Mouse (Mus musculus) midbrain, embryonic 14.5 days (tissue): Measurements from ENCODE around the gene Lmf1. TPM values are rescaled to one million over a fixed set of nuclear protein-coding genes. Genes with fewer than 3 reads are reported as not detected.
A peak's percentile ranks its signal among the peaks of the same experiment; 100 is the strongest.

Experiments
- ATAC-seq: fragments of 200-750 bp; cut with Nextera tagmentation; 2 replicates; pipeline ENCODE4 v1.8.0; 2017; ENCODE audit warnings: moderate number of reproducible peaks, moderate library complexity; ENCODE audit not compliant: low FRiP score, low TSS enrichment
- DNase-seq: peaks from one replicate; pipeline ENCODE4 v3.0.0-alpha.2; 2015
- H3K27ac ChIP-seq: fragments of 300-500 bp; sonication (generic); replicated peaks from 2 replicates; pipeline ENCODE4 v1.5.1; 2014; ENCODE audit warnings: mild to moderate bottlenecking, low read depth, low read length, moderate library complexity
- H3K27me3 ChIP-seq: fragments of 300-500 bp; sonication (generic); 2 replicates; pipeline ENCODE4 v1.6.1; 2014; ENCODE audit warnings: low read length, control low read depth, mixed read lengths; ENCODE audit not compliant: control insufficient read depth, insufficient read depth
- H3K36me3 ChIP-seq: fragments of 300-500 bp; sonication (generic); 2 replicates; pipeline ENCODE4 v1.6.1; 2014; ENCODE audit warnings: low read length, control low read depth; ENCODE audit not compliant: control insufficient read depth, insufficient read depth
- H3K4me1 ChIP-seq: fragments of 300-500 bp; sonication (generic); 2 replicates; pipeline ENCODE4 v1.6.1; 2014; ENCODE audit warnings: mild to moderate bottlenecking, antibody characterized with exemption, low read length, control low read depth; ENCODE audit not compliant: control insufficient read depth, insufficient read depth
- H3K4me2 ChIP-seq: fragments of 300-500 bp; sonication (generic); 2 replicates; pipeline ENCODE4 v1.6.1; 2014; ENCODE audit warnings: mild to moderate bottlenecking, low read length, moderate library complexity
- H3K4me3 ChIP-seq: fragments of 300-500 bp; sonication (generic); replicated peaks from 2 replicates; pipeline ENCODE4 v1.5.1; 2014; ENCODE audit warnings: low read depth, low read length
- H3K9ac ChIP-seq: fragments of 300-500 bp; sonication (generic); replicated peaks from 2 replicates; pipeline ENCODE4 v1.6.1; 2014; ENCODE audit warnings: mild to moderate bottlenecking, low read length, moderate library complexity
- H3K9me3 ChIP-seq: fragments of 300-500 bp; sonication (generic); 2 replicates; pipeline ENCODE4 v1.6.1; 2016; ENCODE audit warnings: low read length, control low read depth, mixed read lengths; ENCODE audit not compliant: control insufficient read depth
- WGBS: fragments of 180-500 bp; shearing (Covaris S2); extraction: QIAGEN DNeasy Blood & Tissue Kit; methylation state at CpG from one replicate; pipeline ENCODE4 v1.1.7; 2014; 5-methylcytosine and 5-hydroxymethylcytosine counted together
- polyA plus RNA-seq: library from polyadenylated mRNA; unstranded; fragments of >200 nt; fragmentation: Nextera tagmentation; extraction: Ambion mirVana; gene quantifications from 2 replicates; pipeline ENCODE4 v1.2.1, GENCODE M21; 2014

Lmf1 gene
- polyA plus RNA-seq, 1 experiment from 2014 or later, result 20.8 TPM

DNA sequence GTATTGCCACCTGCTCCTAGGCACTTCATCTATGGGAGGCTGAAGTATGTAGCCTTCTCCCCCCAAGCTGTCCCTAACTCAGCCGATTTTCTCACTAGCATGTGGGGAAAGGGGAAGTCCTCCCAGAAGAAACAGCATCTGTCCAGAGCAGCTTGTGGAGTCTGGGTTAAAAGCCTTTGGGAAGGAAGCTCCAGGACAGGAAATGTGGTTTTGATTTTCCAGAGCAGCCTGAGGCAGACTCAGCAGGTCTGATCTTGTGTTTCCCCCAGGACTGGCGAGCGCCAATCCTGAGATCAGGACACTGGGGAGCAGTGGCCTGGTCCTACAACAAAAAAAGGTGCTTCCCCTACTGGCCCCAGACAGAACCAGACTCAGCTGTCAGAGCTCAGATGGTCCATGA lies 23.7 kb upstream of the Lmf1 start:
- Histone ChIP-seq H3K36me3 (no peaks in the 10 kb centered on the region), H3K4me2 (no peak overlapping the region), H3K9me3 (no peaks in the 10 kb centered on the region), H3K27ac (no peak overlapping the region), H3K4me1 (peaks cover 22% of the 10 kb centered on the region), H3K27me3 (no peaks in the 10 kb centered on the region), H3K4me3 (no peak overlapping the region), H3K9ac (no peak overlapping the region)
- WGBS, result 63% methylated on average over 3 of the region's 3 CpGs
- ATAC-seq (no peak), DNase-seq (no peak)

- DNase-seq (peak; percentile 81), ATAC-seq (peak; percentile 62; the same call in 1 of the 2 replicates)
- peak overlapping the region; percentile 62 for H3K4me2 ChIP-seq
- 6% methylated on average over 29 of the region's 29 CpGs for WGBS
- peaks cover 29% of the 10 kb centered on the region for H3K4me1 ChIP-seq
- H3K4me3 ChIP-seq, result peak overlapping the region; percentile 27
- H3K27me3 ChIP-seq, result no peaks in the 10 kb centered on the region
- no peaks in the 10 kb centered on the region for H3K9me3 ChIP-seq
- H3K9ac ChIP-seq, result peak overlapping the region; percentile 49
- H3K27ac ChIP-seq, result peak overlapping the region; percentile 78
- no peaks in the 10 kb centered on the region for H3K36me3 ChIP-seq
Observed at GRCm38 (mm10) chr17:25555666-25556629, 22.9 kb upstream of the Lmf1 start.

DNA sequence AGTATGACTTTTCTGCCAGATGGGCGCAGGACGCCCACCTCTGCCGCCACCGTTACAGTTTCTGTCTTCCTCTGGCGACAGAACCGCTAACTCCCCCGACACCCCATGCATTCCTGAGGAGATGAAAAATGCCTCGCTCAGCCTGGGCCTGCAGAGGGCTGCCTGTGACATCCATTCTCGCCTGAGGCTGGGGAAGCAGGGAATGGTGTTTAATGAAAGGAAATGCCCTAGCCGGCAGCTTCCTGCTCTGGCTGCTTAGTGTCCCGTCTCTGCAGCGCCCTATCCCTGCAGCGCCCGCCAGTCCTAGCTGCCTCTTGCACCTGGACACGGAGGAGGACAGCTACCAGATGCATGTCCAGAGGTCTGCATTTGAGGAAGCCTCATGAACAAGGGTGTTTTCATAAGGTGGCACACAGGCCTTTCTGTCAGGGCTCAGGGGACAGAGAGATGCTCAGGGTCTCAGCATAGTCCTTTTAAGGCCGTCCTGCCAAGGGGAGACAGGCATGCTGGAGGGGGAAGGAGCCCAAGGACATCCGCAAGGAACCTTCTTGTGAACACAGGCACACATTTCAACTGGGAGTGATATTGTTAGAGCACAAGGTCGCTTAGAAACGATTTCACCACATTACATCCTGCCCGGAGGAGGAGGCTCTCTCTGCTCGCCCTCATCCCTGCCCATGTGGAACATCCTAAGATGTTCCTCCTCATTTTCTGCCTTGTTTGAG lies 22.1 kb upstream of the Lmf1 start:
- Histone ChIP-seq H3K9ac (peak overlapping the region; percentile 49), H3K4me1 (peaks cover 37% of the 10 kb centered on the region), H3K27me3 (no peaks in the 10 kb centered on the region), H3K4me3 (peak overlapping the region; percentile 27), H3K4me2 (peak overlapping the region; percentile 62), H3K9me3 (no peaks in the 10 kb centered on the region), H3K27ac (peak overlapping the region; percentile 78), H3K36me3 (no peaks in the 10 kb centered on the region)
- WGBS, result 14% methylated on average over 21 of the region's 21 CpGs
- ATAC-seq (0 out of 2 replicates have a peak, but pooled peaks have one; percentile 19), DNase-seq (peak; percentile 79)

- H3K27me3 ChIP-seq, result no peaks in the 10 kb centered on the region
- DNase-seq (peak; percentile 37), ATAC-seq (no peak)
- H3K4me2 ChIP-seq, result no peak overlapping the region
- H3K36me3 ChIP-seq, result no peaks in the 10 kb centered on the region
- H3K9ac ChIP-seq, result no peak overlapping the region
- no peak overlapping the region for H3K27ac ChIP-seq
- 6% methylated on average over 4 of the region's 4 CpGs for WGBS
- peaks cover 38% of the 10 kb centered on the region for H3K4me1 ChIP-seq
- H3K4me3 ChIP-seq, result no peak overlapping the region
- H3K9me3 ChIP-seq, result no peaks in the 10 kb centered on the region
Observed at GRCm38 (mm10) chr17:25559634-25560033, 19.3 kb upstream of the Lmf1 start.

- no peaks in the 10 kb centered on the region for H3K27me3 ChIP-seq
- H3K4me3 ChIP-seq, result no peak overlapping the region
- no peak overlapping the region for H3K4me2 ChIP-seq
- H3K36me3 ChIP-seq, result no peaks in the 10 kb centered on the region
- ATAC-seq, result no peak
- peak overlapping the region; percentile 77 for H3K27ac ChIP-seq
- no peak for DNase-seq
- WGBS, result 47% methylated on average over 5 of the region's 5 CpGs
- H3K9ac ChIP-seq, result no peak overlapping the region
- peaks cover 40% of the 10 kb centered on the region for H3K4me1 ChIP-seq
- H3K9me3 ChIP-seq, result no peaks in the 10 kb centered on the region
Observed at GRCm38 (mm10) chr17:25560554-25561222, 18.2 kb upstream of the Lmf1 start.

DNA sequence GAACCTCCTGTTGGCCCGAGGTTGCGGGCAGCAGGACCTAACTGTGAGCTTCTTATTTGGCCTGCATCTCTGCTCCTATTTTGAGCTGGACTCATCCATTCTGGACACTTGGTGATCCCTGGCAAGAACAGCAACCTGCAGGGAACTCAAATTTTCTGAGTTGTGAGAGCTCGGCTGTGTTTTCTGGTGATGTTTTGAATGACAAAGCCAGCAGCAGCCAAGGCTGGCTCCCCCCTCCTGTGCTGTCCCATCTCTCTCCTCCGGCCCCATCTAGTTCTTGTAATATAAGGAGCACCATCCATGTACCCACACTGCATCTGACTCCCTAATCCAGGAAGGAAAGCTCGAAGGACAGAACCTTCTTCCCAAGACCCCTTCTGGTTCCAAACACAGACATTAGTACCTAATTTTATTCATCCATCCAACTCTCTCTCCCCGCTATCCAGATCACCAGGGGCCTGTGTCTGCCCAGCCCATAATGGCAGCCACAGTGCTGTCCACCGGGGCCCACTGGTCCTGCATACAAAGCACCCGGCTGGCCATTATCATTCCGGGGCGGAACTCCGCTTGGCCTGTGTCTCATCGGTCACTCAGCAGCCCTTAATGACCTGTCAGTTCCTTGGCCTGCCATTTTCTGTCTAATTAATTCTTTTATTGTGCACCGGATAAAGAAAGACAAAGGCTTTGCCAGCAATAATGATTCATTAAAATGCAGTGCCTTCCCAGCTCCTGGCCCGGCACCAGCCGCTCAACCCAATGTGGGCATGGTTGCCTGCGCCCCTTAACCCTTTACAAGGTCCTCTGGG lies 17.5 kb upstream of the Lmf1 start:
- H3K27me3 ChIP-seq, result no peaks in the 10 kb centered on the region
- DNase-seq (peak; percentile 74), ATAC-seq (peak; percentile 80)
- H3K4me3 ChIP-seq, result no peak overlapping the region
- no peaks in the 10 kb centered on the region for H3K36me3 ChIP-seq
- H3K9me3 ChIP-seq, result no peaks in the 10 kb centered on the region
- peak overlapping the region; percentile 77 for H3K27ac ChIP-seq
- peaks cover 32% of the 10 kb centered on the region for H3K4me1 ChIP-seq
- H3K9ac ChIP-seq, result no peak overlapping the region
- 16% methylated on average over 16 of the region's 16 CpGs for WGBS
- H3K4me2 ChIP-seq, result no peak overlapping the region

DNA sequence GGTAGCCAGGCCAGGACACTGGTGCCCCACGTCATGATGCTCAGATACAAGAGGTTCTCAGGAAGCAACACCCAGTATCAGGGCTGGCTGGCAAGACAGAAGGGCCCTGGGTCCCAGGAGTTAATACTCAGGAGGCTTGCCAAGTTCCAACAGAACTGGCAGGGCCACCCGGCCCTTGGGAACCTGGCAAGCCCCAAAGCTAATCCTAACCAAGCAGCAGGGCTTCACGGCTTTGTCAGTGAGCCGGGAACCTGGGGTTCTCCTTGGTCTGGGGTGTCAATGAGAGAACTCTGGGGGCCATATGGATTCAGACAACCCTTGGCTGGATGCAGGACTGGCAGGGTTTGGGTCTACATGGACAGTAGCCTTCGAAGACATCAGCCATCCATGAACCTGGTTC lies 14.4 kb upstream of the Lmf1 start:
- DNase-seq (no peak), ATAC-seq (no peak)
- Histone ChIP-seq H3K27me3 (peaks cover 13% of the 10 kb centered on the region), H3K27ac (no peak overlapping the region), H3K4me2 (no peak overlapping the region), H3K4me3 (no peak overlapping the region), H3K36me3 (no peaks in the 10 kb centered on the region), H3K9me3 (no peaks in the 10 kb centered on the region), H3K9ac (no peak overlapping the region), H3K4me1 (peaks cover 27% of the 10 kb centered on the region)
- WGBS, result 74% methylated on average over 5 of the region's 5 CpGs

- peaks cover 21% of the 10 kb centered on the region for H3K27me3 ChIP-seq
- peak overlapping the region; percentile 56 for H3K27ac ChIP-seq
- DNase-seq, result peak; percentile 62
- peak overlapping the region; percentile 22 for H3K4me2 ChIP-seq
- peaks cover 34% of the 10 kb centered on the region for H3K4me1 ChIP-seq
- no peak for ATAC-seq
- 26% methylated on average over 6 of the region's 6 CpGs for WGBS
- no peak overlapping the region for H3K4me3 ChIP-seq
- no peak overlapping the region for H3K9ac ChIP-seq
- H3K9me3 ChIP-seq, result no peaks in the 10 kb centered on the region
- H3K36me3 ChIP-seq, result no peaks in the 10 kb centered on the region
Observed at GRCm38 (mm10) chr17:25565244-25565643, 13.6 kb upstream of the Lmf1 start.
